Mouse (Mus musculus) frontal cortex, adult (tissue): ENCODE results near the gene Gm3488.
"Not testable (repeated sequence)": the region's sequence is repeated elsewhere in the genome, so short reads cannot be mapped to it uniquely, and the experiment has no call there.

Source experiments
- ATAC-seq: cut with Nextera tagmentation; 2 replicates; pipeline ENCODE4 v1.9.2; 2017; ENCODE audit warnings: mild to moderate bottlenecking, moderate library complexity, mixed read lengths; ENCODE audit not compliant: low TSS enrichment

Gene Gm3488

DNA sequence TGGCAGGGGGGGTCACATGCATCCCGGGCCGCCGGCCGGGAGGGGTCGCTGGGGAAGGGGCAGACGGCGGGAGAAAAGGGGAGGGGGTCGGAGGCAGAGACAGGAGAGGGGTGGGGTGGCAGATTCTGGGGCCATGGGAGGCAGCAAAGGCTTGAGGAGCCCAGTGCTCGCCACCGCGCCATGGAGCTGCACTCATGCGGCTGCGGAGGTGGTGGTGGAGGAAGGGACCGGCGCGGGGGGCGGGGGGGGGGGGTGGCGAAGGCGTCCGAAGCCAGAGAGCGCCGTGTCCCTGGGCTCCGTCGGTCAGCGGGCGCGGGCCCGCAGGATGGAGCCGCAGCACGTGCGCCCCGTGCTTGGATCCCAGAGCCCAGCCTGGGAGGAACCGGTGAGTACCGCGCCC is at the start of gene Gm3488:
Gene Gm3488, plus strand, starts transcription at position 301 of the 400 bp plus-strand sequence.
- not testable (repeated sequence) for ATAC-seq

DNA sequence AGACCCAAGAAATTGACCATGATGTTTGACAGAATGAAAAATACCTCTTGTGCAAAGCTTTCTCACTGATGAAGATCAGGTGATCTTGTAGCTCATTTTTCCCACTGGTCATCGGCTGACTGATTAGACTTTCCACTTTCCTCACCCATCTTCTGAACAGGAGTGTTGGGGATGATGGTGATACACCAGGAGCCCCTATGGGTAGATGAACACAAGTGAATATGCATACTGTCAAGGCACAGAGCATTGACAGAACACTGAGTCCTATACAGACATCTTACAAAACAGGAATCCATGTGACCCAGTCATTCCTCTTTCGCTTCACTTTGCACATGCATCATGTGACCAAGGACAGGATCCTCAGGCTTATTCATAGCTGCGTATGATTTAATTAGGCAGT is 46.1 kb upstream of the Gm3488 start, which contains the start of gene Gm3194:
Gene Gm3194, minus strand, starts transcription at position 101 of the 400 bp plus-strand sequence.
- ATAC-seq: not testable (repeated sequence)

DNA sequence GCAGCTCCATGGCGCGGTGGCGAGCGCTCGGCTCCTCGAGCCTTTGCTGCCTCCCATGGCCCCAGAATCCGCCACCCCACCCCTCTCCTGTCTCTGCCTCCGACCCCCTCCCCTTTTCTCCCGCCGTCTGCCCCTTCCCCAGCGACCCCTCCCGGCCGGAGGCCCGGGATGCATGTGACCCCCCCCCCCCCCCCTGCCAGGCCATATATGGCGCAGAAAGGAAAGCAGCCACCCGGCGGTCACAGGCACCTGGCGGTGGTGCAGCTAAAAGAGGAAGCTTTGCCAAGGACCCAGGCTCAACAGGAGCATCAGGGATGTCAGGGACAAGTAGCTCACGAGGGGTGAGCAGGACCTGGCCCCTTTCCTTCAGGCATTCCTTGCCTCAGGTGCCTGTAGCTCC is 41.0 kb upstream of the Gm3488 start:
- not testable (repeated sequence) for ATAC-seq

DNA sequence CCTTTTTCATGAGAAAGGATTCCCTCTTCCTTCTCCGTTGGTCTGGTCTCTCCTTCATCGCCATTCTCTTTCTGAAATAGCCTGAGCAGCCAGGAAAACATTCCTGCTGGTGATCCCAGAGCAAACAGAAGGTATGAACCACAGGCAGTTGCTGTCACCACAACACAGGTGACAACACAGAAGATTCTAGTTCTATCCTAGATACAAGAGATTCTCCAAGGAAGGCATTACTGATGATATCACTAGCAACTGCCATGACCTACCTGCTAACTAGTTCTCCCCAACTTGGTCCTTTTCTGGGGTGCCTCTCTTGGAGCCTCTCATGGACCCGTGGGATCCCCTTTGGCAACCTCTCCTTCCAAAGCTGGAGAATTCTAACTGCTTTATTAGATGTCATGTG is 23.7 kb upstream of the Gm3488 start, which contains the start of gene Gm8246:
Gene Gm8246, minus strand, starts transcription at position 101 of the 400 bp plus-strand sequence.
- not testable (repeated sequence) for ATAC-seq

DNA sequence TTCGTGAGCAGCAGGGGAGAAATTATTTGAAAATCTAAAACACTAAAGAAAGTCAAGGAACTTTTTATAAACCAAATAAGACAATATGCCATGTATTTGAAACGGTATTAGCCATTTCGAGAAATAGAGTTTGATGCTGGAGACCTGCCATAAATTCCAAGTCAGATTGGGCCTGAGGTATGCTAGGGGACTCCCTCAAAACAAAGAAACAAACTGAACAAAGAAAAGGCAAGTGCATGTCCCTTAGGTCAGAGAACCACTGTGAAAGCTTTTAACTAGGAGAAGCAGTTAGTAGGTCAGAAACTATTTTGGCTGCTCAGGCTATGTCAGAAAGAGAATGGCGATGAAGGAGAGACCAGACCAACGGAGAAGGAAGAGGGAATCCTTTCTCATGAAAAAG is 17.6 kb upstream of the Gm3488 start, which contains the start of gene Gm3187:
Gene Gm3187, plus strand, starts transcription at position 301 of the 400 bp plus-strand sequence.
- not testable (repeated sequence) for ATAC-seq

DNA sequence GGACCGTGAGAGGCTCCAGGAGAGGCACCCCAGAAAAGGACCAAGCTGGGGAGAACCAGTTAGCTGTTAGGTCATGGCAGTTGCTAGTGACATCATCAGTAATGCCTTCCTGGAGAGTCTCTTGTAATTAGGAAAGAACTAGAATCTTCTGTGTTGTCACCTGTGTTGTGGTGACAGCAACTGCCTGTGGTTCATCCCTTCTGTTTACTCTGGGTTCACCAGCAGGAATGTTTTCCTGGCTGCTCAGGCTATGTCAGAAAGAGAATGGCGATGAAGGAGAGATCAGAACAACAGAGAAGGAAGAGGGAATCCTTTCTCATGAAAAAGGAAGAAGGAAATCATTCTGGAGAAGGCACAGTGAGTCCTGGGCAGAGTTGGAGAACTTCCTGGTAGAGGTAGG is 36.7 kb downstream of the Gm3488 start, which contains the start of gene Gm3532:
Gene Gm3532, plus strand, starts transcription at position 301 of the 400 bp plus-strand sequence.
- not testable (repeated sequence) for ATAC-seq
